Mouse (Mus musculus) hematopoietic stem cell, adult 5-6 weeks (primary cell): ENCODE results near the gene Slc25a10. TPM values are rescaled to one million over a fixed set of nuclear protein-coding genes. Genes with fewer than 3 reads are reported as not detected.

Experiments used
- ATAC-seq, 2 experiments: fragments of 125-278 bp in 1 of 2; replicated peaks in 1 of 2; 2 replicates each; pipeline ENCODE4 v1.8.0; 2016 to 2017; ENCODE audit warnings: inconsistent platforms in 2 of 2, mild to moderate bottlenecking in 2 of 2, moderate number of reproducible peaks in 2 of 2, low read depth in 1 of 2, moderate TSS enrichment in 1 of 2; ENCODE audit not compliant: low FRiP score in 2 of 2, poor library complexity in 2 of 2, severe bottlenecking in 2 of 2, insufficient read depth in 1 of 2, low TSS enrichment in 1 of 2
- total RNA-seq: library from RNA; stranded (forward); fragments of 172-1452, 232-1000 nt; gene quantifications from 2 replicates; pipeline ENCODE4 v1.2.3, GENCODE M21; 2017

Gene Slc25a10
- total RNA-seq, 1 experiment from 2014 or later = 10.8 TPM

GRCm38 (mm10) chr11:120467051-120467735 is 24.4 kb upstream of the Slc25a10 start, which contains the start of gene Arl16:
Arl16 (minus strand) TSS chr11:120467607.
- peak; percentile 98 for ATAC-seq

GRCm38 (mm10) chr11:120467736-120468092 is 23.9 kb upstream of the Slc25a10 start:
- no peak for ATAC-seq

GRCm38 (mm10) chr11:120472052-120472451 is 19.6 kb upstream of the Slc25a10 start:
- ATAC-seq = no peak

- ATAC-seq = no peak
Observed at GRCm38 (mm10) chr11:120483448-120483934, 8.1 kb upstream of the Slc25a10 start.

- ATAC-seq = peak; percentile 86 to 91
Observed at GRCm38 (mm10) chr11:120484265-120484981, 7.2 kb upstream of the Slc25a10 start, which contains the start of gene Mrpl12. Mrpl12 (plus strand) TSS chr11:120484613.

- no peak for ATAC-seq
Observed at GRCm38 (mm10) chr11:120485251-120485650, 6.4 kb upstream of the Slc25a10 start.

GRCm38 (mm10) chr11:120488516-120488915 is 3.1 kb upstream of the Slc25a10 start:
- ATAC-seq = no peak

- ATAC-seq = peak; percentile 45 to 61; a peak in 2 of 4 replicates
Observed at GRCm38 (mm10) chr11:120489054-120489761, 2.4 kb upstream of the Slc25a10 start.

- ATAC-seq = no peak
Observed at GRCm38 (mm10) chr11:120490291-120491046, 1.2 kb upstream of the Slc25a10 start.

GRCm38 (mm10) chr11:120492024-120492877 is 611 bp downstream of the Slc25a10 start:
- peak in 1 of 2 experiments; percentile 26; a peak in 2 of 4 replicates for ATAC-seq

- ATAC-seq = no peak
Observed at GRCm38 (mm10) chr11:120492878-120493203, 1.2 kb downstream of the Slc25a10 start.

- no peak for ATAC-seq
Observed at GRCm38 (mm10) chr11:120493351-120493750, 1.7 kb downstream of the Slc25a10 start.

GRCm38 (mm10) chr11:120493911-120494310 is 2.3 kb downstream of the Slc25a10 start:
- ATAC-seq = no peak

- ATAC-seq = no peak
Observed at GRCm38 (mm10) chr11:120497436-120497835, 5.8 kb downstream of the Slc25a10 start.

- ATAC-seq = no peak
Observed at GRCm38 (mm10) chr11:120498226-120498625, 6.6 kb downstream of the Slc25a10 start.

GRCm38 (mm10) chr11:120498891-120499290 is 7.3 kb downstream of the Slc25a10 start:
- no peak for ATAC-seq
